Mouse (Mus musculus) frontal cortex, adult 2 months (tissue): ENCODE measurements around the gene Tmcc1. TPM values are rescaled to one million over a fixed set of nuclear protein-coding genes. Genes with fewer than 3 reads are reported as not detected.
"Not testable (repeated sequence)": the region's sequence is repeated elsewhere in the genome, so short reads cannot be mapped to it uniquely, and the experiment has no call there.

ENCODE experiments used
- DNase-seq, 2 experiments: peaks; one replicate each; pipeline ENCODE4 v3.0.0; 2022; ENCODE audit warnings: low spot score in 1 of 2; ENCODE audit errors: extremely low spot score in 1 of 2
- polyA plus RNA-seq: library from polyadenylated mRNA; depleted of rRNA; stranded (reverse); fragments of >200 nt; gene quantifications from 2 replicates; pipeline ENCODE4 v1.2.3, GENCODE M21; 2012; rRNA removed

Gene Tmcc1
- 47.8 and 50.4 TPM in 2 replicates for polyA plus RNA-seq

DNA sequence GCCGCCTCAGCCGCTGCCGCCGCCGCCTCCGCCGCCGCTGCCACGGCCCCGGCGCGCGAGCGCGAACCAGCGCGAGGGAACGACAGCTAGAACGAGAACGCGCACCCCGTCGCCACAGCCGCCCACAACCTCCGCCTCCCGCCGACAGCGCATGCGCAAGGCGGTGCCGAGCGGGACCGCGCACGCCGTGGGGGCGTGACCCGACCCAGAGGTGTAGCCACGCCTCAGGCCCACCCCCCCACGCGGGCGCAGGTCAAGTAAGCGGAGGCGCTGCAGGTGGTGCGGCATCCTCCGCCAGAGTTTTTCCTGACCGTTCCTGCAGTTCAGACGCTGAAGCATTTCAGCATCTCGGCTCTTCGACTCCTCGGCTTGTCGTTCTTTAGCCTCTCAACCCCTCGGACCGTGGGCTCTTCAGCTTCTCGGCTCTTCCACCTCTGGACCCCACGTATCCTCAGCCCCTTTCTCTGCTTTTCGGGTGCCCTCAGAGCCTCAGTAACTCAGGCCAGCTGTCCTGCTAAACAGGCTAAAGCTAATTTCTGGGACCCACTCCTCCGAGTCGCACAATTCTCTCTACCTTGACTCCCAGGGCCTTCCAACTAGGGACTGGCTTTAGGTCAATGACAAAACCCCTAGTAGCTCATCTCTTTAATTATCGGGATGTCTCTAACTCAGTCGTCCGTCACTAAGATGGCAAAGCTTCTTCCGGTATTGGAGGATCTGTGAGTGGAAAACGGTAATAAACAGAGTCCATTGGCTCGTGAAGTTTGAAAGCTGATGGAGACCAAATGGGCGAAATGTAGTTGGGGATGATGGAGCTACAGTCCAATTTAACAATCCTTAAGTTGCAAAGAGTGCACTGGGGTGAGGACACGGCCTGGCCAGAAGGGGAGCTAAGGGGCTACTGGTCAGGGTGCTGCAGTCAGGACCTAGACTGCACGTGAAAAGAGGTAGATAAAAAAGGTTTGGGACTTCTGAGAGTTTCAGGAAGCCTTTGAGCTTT lies at the start of gene Tmcc1:
Gene Tmcc1 (minus strand): TSS at position 93 of the 1,000 bp plus-strand sequence.
- peak; percentile 95 to 99 for DNase-seq

DNA sequence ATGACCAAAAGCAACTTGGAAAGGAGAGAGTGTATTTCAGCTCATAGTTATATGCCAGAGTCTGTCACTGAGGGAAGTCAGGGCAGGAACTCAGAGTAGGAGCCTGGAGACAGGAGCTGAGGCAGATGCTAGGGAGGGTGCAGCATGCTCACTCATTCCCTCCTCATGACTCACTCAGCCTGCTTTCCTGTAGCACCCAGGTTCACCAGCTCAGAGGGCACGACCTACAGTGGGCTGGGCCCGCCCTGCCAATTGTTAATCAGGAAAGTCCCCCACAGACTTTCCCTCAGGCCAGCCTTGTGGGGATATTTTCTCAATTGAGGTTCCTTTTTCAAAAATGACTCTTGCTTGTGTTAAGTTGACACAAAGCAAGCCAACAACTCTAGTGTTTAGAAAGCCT lies 47.1 kb upstream of the Tmcc1 start:
- no peak for DNase-seq

DNA sequence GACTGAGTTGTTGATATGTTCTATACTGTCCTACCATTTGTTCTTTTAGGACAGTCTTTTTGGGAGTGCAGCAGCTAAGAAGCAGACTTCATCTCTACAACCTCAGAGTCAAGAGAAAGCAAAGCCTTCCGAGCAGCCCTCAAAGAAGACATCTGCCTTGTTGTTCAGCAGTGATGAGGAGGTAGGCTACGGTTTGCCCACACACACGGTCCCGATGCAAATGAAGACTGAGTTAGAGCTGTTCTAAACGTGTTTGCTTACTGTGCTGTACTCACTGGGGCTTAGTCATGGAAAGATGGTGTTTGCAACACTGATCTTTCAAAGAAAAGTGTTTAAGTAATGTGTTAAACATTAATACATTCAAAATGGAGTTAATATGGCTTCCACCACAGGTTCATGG lies 44.8 kb upstream of the Tmcc1 start:
- DNase-seq: peak; percentile 19 to 49

DNA sequence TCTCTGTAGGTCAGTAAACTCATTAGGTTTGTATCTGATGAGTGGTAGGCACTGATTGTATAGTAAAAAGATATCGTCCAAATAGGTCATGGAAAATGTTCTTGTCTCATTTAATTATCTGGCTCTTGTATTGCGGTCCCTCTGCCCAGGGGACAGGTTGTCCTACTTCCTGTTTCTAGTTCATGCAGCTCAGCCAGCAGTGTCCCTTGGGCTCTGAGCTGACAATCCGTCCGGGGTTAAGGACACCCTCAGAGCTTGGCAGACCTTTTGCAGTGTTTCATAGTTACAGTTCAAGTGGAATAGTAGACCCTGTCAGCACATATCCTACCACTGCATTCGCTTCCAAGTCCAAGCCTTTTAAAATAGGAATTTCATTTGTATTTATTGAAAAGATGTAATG lies 42.0 kb upstream of the Tmcc1 start:
- no peak for DNase-seq

DNA sequence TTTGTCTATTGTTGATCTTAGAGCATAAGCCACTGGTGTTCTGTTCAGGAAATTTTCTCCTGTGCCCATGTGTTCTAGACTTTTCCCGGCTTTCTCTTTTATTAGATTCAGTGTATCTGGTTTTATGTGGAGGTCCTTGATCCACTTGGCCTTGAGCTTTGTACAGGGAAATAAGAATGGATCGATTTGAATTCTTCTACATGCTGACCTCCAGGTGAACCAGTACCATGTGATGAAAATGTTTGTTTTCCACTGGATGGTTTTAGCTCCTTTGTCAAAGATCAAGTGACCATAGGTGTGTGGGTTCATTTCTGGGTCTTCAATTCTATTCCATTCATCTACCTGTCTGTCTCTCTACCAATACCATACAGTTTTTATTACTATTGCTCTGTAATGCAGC lies 41.5 kb upstream of the Tmcc1 start:
- not testable (repeated sequence) for DNase-seq

DNA sequence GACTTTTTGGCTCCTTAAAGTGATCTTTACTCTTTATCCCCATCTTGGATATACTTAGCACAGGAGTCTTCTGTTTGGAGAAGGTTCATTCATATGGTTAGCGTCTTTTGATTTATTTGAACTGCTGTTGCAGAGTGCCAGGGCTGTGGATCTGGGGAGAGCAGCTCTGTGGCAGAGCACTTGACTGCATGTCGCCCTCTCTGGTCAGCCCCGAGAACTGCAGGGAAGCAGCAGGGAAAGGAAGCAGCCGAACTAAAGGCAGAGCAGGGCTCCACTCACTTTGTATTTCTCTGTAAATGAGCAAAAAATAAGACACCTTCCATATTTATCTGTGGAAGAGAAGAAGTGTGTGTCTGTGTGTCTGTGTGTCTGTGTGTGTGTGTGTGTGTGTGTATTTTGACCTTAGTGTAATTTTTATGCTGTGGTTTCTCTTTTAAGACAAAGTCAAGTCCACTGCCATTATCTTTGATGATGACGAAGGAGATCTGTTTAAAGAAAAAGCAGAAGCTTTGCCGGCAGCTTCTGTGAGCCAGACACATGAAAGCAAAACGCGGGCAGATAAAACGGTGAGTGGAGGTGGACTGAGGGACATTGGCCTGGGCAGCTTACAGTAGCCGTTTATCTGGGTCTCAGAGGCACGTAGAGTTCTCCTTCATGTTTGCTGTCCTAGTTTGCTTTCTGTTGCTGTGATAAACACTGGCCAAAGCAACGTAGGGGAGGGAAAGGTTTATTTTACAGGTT lies 35.7 kb upstream of the Tmcc1 start:
- DNase-seq: peak; percentile 52 to 87

DNA sequence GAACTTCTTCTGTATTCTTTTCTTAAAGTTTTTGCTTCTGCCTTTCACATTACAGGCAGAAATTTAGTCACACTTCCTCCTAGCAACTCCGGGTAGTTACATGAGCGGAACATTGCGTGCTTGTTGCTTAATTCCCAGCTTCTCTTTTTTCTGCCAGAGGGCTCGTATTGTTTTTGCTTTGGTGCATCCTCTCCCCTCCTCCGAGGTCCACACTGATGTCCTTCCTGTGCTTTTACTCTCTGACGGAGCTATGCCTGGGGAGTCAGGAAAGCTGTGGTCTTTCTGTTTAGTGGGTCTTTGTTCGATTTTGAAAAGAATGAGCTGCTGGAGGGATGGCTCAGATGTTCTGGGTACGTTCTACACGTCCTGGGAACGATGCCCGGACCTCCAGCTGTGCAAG lies 34.5 kb upstream of the Tmcc1 start:
- no peak for DNase-seq

DNA sequence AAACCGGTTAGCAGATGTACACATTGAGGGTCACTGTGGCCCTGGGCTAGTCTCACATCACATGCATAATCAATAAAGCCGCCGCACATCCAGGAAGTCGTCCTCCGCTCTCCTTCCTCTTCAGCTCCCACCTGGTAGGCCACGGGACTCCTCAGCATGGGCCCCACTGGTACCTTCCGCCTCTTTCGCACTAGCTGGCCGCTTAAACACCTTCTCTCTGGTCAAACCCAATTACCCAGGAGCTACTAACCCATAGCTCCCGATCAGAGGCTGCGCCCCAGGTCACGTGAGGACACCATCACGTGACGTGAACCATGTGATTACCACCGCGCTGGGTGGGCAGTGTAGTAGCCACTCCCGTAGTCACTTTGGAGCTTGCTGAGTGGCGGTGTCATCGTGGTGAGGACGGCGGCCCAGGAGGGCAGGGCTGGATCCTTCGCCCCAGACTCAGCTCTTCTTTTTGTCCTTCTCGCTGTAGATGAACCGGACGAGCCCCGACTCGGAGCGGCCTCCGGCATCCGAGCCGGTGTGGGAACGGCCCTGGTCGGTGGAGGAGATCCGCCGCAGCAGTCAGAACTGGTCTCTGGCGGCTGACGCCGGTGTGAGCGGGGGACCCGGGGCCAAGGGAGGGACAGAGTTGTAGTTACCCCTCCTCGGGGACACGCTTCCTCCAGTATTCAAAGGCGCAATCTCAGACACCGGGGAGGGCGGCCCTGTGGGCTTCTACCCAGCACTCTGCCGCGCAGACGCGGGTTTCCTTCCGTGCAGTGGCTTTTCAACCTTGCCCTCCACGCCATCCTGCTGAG lies 14.6 kb upstream of the Tmcc1 start, which contains the start of gene Washc2:
Gene Washc2 (plus strand): TSS at position 310 of the 806 bp plus-strand sequence.
- peak; percentile 94 to 97 for DNase-seq

DNA sequence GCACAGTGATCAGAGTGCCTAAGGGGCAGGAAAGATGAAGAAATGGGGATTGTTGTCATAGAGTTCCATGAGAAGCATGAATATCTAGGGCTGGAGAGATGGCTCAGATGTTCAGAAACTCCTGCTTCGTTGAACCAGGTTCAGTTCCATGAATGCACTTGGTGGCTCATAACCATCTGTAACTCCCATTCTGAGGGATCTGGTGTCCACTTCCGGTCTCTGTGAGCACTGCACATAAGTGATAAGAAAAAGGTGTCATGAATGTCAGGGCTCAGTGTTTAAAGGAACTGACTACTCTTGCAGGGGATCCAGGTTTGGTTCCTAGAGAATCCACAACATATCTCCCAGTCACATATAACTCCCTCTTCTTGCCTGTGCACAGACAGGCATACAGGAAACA lies 6.4 kb upstream of the Tmcc1 start:
- DNase-seq: no peak

DNA sequence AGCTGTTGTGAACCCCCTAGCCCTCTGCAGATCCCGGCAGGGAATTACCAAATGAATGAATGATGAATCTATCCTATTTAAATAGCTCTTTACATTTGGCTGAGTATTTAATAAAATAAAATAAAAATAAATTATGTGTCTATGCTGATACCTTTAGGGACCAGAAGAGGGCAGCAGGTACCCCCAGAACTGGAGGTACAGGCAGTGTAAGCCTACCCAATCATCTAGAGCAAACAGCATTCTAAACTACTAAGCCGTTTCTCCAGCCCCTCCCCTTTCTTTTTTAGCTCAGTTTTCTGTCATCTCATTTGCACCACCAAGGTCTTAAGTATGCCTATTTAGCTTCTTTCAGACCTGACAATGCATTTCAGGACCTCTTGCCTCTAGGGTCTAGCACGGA lies 4.9 kb upstream of the Tmcc1 start:
- peak in 1 of 2 experiments; percentile 54 for DNase-seq

DNA sequence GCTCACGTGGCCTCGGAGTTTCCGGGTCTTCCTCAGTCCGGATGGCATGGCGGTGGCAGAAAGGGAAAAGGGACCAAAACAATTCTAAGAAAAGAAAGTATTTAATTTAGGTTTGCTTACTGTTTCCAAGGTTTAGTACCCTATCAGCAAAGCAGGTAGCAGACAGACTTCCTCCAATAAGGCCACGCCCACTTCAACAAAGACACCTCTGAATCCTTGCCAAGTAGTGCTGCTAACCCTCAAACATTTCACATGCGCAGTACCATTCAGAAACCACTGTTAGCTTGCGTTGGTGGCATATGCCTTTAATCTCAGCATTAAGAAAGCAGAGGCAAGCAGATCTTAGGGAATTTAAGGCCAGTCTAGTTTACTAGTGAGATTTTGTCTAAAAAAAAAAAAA lies 2.5 kb upstream of the Tmcc1 start:
- DNase-seq: no peak

DNA sequence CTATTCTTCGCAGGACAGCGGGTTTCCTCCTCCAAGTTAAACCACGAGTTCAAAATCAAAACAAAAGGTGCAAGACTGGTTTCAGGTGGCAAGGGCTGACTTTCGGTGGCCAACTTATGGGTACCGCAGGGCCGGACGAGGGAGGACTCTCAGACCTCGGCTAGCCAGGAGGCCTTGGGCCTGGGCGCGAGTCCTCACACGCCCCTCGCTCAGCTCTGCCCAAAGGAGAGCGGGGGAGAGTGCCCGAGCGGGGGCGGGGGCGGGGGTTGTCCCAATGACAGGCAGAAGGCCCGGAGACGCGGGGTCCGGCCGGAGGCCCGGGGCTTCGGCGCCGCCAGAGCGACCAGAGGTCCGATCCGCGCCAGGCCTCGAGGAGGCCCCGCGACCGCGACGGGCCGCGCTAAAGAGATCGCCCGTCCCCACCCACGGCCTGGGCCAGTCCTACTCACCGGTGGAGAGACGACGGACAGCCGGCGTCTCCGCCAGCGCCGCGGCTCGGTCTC lies 426 bp downstream of the Tmcc1 start:
- DNase-seq: no peak

DNA sequence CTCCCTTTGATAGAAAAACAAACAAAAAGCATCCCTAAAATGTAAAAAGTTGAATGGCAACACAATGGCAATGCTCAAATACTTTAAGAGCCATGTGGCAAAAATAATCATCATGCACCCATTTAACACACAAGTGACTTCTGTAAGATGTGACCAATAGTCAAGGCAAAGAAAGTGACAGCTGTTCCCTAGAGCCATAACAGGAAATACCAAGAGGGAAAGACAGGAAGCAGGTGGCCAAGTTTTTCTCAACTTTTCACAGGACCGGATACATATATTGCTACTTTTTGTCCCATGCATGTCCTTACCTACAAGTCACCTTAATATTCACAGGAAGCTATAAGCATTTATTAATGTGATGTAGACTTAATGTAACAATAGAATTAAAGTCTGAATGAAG lies 3.9 kb downstream of the Tmcc1 start:
- DNase-seq: no peak

DNA sequence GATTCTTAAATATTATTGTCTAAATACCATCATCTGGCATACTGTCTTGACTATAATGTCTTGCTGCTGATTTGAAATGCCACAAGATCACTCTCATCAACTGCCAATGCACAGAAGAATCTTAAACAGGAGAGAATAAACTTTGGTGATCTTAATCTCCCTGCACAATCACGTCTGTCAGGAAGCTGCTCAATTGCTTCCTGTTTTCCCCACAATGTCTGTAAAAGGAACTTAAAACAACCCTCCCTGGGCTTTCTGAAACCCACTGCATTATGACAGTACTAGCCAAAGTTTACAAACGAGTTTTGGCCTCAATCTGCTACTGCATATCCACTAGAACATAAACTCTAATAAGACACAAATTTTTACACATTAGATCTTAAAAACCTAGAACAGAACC lies 6.8 kb downstream of the Tmcc1 start:
- DNase-seq: no peak

DNA sequence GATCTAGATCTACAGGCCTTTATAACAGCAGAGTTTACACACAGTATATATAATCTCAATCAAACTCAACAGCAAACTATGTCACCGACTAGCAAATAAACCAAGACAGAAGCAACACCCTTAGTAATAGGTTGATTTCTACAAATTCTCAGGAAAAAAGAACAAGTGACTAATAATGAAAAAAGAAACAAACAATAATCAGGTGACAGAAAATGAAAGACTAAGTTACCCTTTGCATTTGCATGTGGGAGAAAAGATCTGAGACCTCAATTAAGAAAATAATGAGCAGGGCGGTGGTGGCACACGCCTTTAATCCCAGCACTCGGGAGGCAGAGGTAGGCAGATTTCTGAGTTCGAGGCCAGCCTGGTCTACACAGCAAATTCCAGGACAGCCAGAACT lies 9.8 kb downstream of the Tmcc1 start:
- no peak for DNase-seq

DNA sequence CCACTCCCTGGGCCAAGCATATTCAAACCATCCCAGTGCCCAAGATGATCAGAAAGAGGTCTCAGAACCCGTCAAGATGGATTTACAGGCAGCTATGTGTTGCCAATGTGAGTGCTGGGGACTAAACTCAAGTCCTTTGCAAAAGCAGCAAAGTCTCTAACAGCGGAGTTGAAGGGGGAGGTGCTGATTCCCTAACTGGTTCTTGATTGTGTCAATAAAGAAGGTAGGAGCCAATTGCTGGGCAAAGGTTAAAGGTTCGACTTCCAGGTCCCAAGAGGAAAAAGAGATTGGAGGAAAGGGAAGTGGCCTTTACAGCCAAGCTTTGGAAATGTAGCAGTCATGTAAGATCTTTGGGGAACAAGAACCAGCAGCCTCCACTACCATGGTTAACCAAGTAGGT lies 12.6 kb downstream of the Tmcc1 start:
- DNase-seq: no peak

DNA sequence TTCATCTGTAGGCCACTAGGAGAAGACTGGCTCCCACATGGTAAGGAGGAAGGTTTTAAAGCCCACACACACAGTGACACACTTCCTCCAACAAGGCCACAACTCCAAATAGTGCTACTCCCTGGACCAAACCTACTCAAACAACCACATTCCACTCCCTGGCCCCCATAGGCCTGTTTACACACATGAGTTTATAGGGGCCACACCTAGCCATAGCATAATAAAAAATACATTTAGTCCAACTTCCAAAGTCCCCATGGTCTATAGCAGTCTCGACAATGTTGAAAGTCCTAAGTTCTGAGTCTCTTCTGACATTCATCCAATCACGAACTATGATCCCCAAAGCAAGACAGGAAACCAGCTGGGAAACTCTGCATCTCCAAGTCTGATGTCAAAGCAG lies 14.9 kb downstream of the Tmcc1 start:
- DNase-seq: no peak

DNA sequence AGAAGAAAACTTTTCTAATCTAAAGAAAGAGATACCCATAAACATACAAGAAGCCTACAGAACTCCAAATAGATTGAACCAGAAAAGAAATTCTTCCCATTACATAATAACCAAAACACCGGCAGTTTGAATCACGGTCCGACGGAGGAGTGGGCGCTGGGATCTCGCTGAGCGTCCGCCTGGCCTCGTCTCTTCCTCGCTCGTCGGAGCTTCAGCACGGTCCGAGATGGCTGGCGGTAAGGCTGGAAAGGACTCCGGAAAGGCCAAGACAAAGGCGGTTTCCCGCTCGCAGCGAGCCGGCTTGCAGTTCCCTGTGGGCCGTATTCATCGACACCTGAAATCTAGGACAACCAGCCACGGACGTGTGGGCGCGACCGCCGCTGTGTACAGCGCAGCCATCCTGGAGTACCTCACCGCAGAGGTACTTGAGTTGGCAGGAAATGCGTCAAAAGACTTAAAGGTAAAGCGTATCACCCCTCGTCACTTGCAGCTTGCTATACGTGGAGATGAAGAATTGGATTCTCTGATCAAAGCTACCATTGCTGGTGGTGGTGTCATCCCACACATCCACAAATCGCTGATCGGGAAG lies 19.7 kb downstream of the Tmcc1 start:
- not testable (repeated sequence) for DNase-seq

DNA sequence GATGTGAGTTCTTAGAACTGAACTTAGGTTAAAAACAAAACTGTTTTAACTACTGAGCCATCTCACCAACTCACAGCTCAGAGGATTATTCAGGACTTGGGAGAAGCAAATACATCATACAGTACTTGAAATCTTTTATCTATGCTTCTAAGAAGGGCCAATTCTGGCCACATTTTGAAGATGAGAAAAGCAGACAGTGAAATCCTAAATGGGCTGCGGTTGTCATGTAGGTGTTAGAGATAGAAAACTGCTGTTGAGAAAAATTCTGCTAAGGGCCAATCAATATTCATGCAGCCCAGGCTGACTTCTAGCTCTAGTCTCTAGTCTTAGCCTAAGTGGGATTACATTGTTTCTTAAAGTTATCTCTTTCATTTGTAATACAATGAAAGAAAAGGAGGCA lies 26.9 kb downstream of the Tmcc1 start:
- no peak for DNase-seq
